Mouse (Mus musculus): ENCODE measurements around the gene Slc7a10.

Gene Slc7a10

DNA sequence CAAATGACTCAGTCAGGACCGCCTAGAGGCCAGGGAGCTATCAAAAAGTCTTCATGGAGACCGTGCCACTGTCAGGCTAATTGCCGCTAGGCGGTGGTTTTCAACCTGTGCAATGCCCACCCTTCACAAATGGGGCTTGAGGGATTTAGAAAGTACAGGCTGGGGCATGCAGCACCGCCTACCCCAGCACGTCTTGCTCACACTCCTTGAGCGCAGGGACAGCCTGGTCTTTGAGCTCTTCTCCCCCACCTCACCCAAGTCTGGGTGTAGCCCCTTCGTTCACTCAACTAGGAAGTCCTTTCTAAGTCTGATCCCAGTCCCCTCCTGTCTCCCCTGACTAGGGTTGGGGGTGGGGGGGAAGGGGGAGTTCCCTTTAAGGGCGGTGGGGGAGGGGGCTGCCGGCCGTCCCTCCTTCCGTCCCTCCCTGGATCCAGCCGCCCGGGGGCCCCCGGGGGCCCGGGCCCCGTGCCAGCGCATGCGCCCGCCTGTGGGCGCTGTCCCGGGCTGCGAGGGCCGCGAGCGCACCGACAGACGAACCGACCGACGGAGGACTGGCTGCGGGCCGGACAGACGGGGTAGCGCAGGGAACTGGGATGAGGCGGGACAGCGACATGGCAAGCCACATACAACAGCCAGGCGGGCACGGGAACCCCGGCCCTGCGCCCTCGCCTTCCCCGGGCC lies at the start of gene Slc7a10:
Slc7a10 (plus strand) TSS at position 497 of the 681 bp plus-strand sequence.
- CTCF ChIA-PET: interaction anchor here in 3 of 4 experiments (0.6 to 2.0 kb wide), 9 partner anchors 9 to 374 kb away, joined by 3 to 9 read pairs (median 4); no protein-coding TSS in a partner anchor
- POLR2A ChIA-PET: interaction anchor here in 2 of 4 experiments (0.6 to 1.0 kb wide), 5 partner anchors 16 to 360 kb away, joined by 3 to 6 read pairs (median 3); no protein-coding TSS in a partner anchor

DNA sequence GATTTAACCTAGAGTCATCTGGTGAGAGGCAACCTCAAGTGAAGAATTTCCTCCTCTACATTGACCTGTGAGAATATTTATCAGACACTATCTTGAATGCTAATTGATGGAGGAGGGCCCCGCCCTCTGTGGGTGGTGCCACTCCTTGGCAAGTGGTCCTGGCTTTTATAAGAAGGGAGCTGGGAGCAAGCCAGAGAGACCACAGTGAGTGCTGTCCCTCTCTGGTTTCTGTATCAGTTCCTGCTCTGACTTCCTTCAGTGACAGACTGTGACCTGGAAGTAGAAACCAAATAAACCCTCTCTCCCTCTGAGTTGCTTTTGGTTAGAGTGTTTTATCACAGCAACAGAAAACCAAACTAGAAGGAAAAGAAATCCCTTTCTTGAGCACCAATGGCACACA lies 48.7 kb upstream of the Slc7a10 start:
- ChIA-PET CTCF (interaction anchor here in 1 of 4 experiments (0.5 to 0.6 kb wide), 2 partner anchors 67 to 402 kb away, joined by 3 to 6 read pairs; no protein-coding TSS in a partner anchor), POLR2A (interaction anchor here in 1 of 4 experiments (0.7 kb wide), 1 partner anchor 13 kb away, joined by 3 read pairs; no protein-coding TSS in a partner anchor)

DNA sequence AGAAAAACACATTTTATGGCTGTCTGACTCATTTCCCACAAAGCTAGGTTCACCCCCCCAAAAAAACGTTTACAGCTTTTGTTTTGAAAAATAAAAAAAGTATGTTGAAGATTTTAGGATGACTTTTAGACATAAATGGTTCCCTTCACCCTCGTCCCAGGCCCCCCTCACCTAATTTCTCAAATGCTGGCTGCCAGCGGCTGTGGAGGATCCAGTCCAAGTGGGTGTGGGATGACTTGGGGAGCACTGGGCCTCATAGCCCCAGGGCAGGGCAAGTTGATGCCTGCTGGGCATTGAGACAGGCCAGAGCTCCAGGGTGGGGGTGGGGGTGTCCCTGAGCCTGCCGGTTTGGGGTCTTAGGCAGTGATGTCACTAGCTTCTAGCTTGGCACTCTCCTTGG lies 47.7 kb upstream of the Slc7a10 start:
- ChIA-PET POLR2A (no interaction called here), CTCF (interaction anchor here in 1 of 4 experiments (1.3 kb wide), 1 partner anchor 31 kb away, joined by 3 read pairs; no protein-coding TSS in a partner anchor)

DNA sequence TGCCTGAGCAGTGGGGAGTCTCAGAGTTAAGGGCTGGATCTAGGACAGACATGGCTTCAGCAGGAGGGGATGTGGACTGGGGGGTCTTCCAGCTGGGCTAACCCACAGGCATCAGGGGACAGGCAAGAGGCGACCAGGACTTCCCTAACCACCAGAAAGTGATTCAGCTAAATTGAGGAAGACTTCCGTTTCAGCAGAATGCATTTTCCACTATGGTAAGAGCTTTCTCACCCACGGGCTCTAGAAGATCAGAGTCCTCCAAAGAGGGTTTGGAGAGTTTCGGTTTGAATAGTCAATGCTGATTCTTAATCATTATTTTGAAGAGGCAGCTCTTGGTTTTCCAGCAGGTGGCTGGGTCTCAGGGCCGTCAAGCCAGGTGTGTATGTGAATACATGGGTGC lies 46.3 kb upstream of the Slc7a10 start:
- POLR2A ChIA-PET: interaction anchor here in 1 of 4 experiments (0.5 to 1.6 kb wide), 3 partner anchors 16 to 332 kb away, joined by 3 read pairs; no protein-coding TSS in a partner anchor
- CTCF ChIA-PET: interaction anchor here in 1 of 4 experiments (1.3 kb wide), 1 partner anchor 29 kb away, joined by 3 read pairs; no protein-coding TSS in a partner anchor

DNA sequence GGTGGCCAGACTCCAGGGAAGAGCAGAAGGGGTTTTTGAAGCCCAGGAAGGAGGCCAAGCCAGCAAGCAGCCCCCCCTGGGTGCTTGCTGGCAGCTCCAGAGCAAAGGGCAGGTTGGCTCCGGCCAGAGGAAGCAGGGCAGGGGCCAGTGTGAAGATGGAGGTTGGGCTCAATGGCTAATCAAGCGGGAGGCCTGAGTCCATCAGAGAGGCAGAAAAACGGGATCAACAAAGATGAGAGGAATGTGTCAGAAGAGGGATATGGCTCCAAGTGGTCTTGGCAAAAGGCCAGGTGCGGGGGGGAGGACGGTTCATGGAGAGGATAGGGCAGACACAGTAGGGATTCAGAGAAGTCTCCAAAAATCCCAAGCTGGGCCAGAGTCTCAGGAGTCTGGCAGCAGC lies 44.7 kb upstream of the Slc7a10 start:
- ChIA-PET POLR2A (no interaction called here), CTCF (interaction anchor here in 1 of 4 experiments (0.7 kb wide), 1 partner anchor 27 kb away, joined by 3 read pairs; no protein-coding TSS in a partner anchor)

DNA sequence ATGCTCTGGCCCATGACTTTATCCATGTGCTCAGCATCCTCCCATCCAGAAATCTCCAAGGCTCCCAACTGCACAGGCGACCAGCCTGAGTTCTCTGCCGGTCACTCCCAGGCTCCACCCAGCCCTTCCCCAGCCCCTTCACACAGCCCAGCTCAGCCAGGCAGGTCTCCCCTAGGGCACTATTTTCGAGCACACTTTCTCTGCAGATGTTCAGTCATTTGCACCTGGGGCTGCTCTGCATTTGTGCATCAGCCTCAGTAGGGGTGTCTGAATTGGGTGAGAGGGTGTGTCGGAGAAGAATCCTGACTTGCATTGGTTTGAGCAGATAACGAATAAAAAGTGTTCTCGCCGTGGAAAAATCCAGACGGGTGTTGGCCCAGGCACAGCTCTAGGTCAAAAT lies 43.7 kb upstream of the Slc7a10 start:
- ChIA-PET POLR2A (interaction anchor here in 1 of 4 experiments (0.6 kb wide), 1 partner anchor 9 kb away, joined by 5 read pairs; no protein-coding TSS in a partner anchor), CTCF (no interaction called here)

DNA sequence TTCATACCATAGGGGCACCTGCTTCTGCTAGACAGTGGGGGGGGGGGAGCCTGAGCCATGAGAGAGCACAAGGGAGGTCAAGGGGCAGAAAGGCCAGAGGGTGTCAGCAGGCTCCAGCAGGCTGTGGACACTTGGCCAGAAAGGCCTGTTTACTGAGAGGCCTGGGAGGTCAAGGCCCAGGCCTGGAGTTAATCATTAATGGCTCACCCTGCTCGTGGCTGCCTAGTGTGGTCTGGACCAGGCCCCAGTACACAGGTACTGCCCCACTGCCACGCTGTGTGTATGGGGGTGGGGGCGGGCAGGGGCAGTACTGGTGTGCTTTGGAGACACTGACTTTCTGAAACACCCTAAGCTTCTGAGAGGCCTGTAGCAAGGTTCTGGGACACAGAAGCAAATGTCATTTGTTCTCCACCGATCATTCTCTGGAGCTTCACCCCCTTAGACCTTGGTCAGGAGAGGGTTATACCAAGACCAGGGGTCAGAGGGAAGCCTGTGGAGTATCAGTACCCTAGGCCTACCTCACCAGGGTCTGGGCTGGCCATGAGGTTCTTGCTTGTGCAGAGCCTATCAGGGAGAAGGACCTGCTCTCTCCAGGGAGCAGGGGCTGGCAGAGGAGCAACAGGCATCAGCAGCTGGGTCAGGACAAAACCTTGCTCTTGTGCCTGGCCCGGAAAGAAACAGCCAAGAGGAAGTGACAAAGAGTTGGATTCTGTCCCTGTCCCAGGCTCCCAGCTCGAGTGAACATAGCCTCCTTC lies 42.1 kb upstream of the Slc7a10 start:
- ChIA-PET POLR2A (interaction anchor here in 1 of 4 experiments (1.0 kb wide), 1 partner anchor 20 kb away, joined by 3 read pairs; no protein-coding TSS in a partner anchor), CTCF (interaction anchor here in 2 of 4 experiments (0.6 to 1.2 kb wide), 2 partner anchors 28 to 170 kb away, joined by 4 to 8 read pairs; no protein-coding TSS in a partner anchor)

DNA sequence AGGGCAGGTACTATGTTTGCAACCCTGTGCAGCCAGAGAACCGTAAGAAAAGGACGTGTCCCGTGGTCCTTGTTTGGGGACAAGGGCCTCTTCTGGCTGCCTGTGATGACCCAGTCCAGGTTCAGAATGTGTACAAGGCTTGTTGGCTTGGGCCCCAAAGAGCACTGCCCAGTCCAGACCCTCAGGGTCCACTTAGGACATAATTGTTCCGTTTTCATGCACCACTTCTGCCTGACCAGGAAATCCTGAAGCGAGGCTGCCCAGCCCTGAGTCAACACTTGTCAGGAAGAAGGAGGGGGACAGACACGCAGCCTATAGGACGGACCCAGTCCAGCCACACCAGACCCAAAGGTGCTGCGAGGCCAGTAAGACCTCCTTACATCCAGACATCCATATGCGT lies 41.1 kb upstream of the Slc7a10 start:
- CTCF ChIA-PET: interaction anchor here in 2 of 4 experiments (0.6 kb wide), 2 partner anchors 169 to 542 kb away, joined by 3 to 8 read pairs; no protein-coding TSS in a partner anchor

DNA sequence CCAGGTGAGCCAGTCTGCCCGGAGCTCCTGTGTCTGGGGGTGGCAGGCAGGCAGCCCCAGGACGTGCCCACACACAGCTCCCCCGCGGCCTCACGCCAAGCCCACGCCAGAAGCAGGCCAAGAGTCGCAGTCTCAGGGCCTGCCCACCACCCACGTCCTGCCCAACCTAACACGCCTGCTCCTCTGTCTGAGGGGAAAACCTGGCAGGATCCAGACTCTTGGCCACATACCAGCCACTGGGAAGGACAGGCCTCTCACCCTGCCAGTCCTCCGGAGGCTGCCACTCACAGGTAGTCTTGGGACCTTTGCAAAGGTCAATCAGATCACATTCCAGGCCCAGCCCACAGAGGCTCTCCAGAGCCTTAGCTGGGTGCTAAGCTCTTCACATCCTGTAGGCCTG lies 39.9 kb upstream of the Slc7a10 start:
- CTCF ChIA-PET: interaction anchor here in 1 of 4 experiments (0.7 kb wide), 1 partner anchor 23 kb away, joined by 4 read pairs; no protein-coding TSS in a partner anchor

More for the DNA sequence above, 41.1 kb upstream of the Slc7a10 start:
- POLR2A ChIA-PET: interaction anchor here in 2 of 4 experiments (1.0 to 1.8 kb wide), 2 partner anchors 24 to 60 kb away, joined by 3 to 4 read pairs; no protein-coding TSS in a partner anchor

DNA sequence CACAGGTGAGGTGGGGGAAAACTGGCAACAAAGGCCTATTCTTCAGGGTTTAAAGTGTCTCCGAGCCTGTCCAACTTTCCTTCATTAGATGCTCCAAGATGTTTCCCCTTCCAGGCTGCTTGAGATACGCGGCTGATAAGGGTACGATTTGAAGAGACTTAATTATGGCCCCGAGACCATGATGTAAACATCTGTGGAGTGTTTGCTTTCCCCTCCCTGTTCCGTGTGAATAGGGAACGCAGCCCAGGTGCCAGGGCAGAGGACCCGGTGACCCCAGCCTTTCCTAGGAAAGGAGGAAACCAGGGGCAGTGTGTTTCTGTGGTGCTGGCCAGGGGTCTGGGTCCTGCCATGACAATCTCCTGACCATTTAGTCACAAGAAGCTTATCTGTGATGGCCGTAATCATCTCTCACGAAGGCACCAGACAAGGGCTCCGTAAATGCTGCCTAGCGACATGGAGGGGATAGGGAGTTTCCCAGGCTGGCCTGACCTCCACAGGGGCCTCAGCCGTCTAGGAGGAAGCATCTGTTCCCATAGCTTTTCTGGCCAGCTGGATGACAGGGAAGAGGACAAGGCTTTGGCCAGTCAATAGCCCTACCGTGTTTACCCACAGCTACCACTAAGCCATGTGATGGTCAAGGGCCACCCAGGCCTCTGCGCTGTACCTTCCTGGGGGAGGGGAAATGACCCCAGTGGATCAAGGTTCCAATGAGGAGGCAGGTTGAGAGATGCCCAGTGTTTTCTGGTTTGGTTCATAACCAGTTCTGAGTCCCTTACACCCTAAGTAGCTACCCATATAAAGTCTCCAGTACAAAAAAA lies 36.4 kb upstream of the Slc7a10 start:
- CTCF ChIA-PET: no interaction called here
- POLR2A ChIA-PET: no interaction called here

More for the DNA sequence above, 39.9 kb upstream of the Slc7a10 start:
- POLR2A ChIA-PET: interaction anchor here in 3 of 4 experiments (0.5 to 1.8 kb wide), 8 partner anchors 11 to 253 kb away, joined by 3 to 5 read pairs (median 3); no protein-coding TSS in a partner anchor

DNA sequence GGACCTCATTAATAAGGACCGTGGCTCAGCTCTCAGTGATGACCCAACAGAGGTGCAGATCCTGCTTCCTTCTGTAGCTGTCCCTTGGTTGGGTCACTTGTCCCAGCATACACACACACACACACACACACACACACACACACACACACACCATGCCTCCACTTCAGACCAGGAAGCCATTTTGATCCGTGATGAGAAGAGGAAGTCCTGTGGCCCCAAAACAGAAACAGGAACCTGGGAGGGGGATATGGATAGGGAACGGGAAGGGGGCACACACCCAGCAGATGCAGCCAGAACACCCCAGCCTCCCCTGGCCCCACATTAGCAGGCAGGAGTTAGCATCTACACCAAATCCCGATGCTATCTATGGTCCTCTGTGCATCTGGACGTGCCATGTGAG lies 35.3 kb upstream of the Slc7a10 start:
- CTCF ChIA-PET: interaction anchor here in 3 of 4 experiments (0.6 to 0.7 kb wide), 3 partner anchors 21 to 553 kb away, joined by 3 read pairs; no protein-coding TSS in a partner anchor
- POLR2A ChIA-PET: interaction anchor here in 1 of 4 experiments (1.2 kb wide), 1 partner anchor 28 kb away, joined by 3 read pairs; no protein-coding TSS in a partner anchor

DNA sequence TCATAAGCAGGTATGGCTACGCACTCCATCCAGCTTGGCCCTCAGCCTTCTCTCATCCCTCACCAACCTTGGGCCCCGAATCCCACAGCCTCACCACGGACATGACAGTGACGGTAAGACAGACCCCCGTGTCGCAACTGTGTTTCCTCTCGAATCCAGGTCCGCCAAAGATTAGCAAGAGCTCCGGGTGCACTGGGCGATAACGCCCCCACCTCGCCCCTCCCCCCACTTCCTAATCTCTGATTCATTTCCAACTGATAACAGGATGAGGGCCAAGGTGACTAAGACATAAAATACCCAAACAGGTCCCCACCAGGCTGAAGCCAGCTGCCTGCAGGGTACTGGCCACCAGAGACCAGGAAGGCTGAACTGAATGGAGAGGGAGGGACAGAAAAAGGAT lies 31.7 kb upstream of the Slc7a10 start:
- ChIA-PET CTCF (interaction anchor here in 2 of 4 experiments (0.7 kb wide), 2 partner anchors 17 to 54 kb away, joined by 3 read pairs; no protein-coding TSS in a partner anchor), POLR2A (no interaction called here)

DNA sequence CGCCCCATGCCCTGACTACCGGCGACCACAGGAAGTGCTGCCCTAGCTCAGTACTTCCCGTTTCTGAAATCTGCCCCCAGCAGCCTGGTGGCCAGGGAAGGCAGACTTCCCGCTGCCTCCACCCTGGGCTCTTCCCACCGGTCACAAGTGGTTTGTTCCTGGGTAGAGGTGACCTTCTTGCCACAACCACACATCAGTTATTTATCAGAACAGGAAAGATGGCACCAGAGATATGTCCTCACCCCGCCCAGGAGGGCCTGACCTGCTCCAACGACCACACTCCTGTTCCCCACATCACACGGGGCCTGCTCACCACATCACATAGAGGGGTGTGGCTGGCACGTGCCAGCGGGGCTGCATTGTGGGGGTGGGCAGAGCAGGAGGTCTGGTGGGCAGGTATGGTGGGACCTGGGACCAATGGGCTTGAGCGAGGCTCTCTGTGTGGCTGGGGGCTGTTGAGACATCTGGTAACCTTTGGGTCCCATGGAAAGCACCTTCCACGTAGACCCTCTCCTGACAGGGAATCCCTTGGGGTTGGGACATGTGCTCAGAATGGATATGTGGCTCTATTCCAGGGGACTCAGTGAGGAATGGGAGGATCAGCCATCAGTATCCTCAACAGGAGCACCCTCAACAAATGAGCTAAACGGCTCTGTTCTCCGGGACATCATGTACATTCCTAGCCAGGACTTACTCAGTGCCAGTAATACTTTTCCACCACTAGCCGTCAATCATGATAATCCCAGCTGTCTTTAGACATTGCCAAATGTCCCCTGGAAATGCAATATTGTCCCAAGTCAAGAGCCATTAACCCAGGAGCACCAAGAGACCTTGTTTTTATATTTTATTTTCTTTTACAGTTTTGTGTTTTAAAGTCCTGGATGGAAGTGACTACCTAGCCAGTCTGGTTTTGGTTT lies 29.4 kb upstream of the Slc7a10 start:
- POLR2A ChIA-PET: interaction anchor here in 1 of 4 experiments (0.9 to 1.3 kb wide), 2 partner anchors 13 to 36 kb away, joined by 3 to 4 read pairs; no protein-coding TSS in a partner anchor
- CTCF ChIA-PET: no interaction called here

DNA sequence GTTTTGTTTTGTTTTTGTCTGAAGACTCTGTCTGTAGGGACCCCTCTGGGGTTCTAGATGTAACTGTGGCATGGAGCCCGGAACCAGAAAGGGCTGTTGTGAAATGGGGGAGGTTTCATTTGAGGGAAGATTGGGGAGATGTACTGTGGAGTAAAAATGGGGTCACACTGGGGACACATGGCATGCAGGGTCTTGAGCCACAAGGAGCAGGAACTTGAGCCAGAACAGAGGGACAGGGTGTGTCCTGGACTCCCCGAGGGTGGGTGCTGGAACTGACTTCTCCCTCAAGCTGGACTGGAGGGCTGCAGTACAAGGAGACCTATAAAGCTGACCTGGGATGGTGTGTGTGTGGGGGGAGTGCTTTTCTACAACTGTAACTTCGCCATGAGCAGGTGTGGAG lies 28.7 kb upstream of the Slc7a10 start:
- ChIA-PET POLR2A (no interaction called here), CTCF (no interaction called here)

DNA sequence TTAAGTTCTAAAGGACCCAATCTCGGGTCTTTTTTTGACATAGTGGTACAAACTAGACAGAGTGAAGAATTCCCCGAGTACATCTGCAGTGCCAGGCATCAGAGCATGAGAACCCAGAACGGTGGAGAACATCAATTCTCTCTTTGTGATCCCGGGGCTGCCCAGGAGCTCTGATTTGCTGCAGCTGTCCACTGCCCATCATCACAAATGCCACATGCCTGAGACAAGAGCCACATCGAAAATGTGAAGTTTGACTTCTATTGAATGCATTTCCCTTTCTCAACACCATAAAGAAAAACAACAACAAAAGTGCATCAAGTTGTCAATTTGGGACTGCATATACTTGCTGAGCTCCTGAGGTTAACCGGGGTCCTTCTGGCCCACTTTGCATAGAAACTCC lies 23.7 kb upstream of the Slc7a10 start:
- POLR2A ChIA-PET: interaction anchor here in 1 of 4 experiments (0.8 kb wide), 1 partner anchor 143 kb away, joined by 3 read pairs; no protein-coding TSS in a partner anchor
- CTCF ChIA-PET: interaction anchor here in 1 of 4 experiments (1.1 kb wide), 1 partner anchor 9 kb away, joined by 3 read pairs; no protein-coding TSS in a partner anchor

DNA sequence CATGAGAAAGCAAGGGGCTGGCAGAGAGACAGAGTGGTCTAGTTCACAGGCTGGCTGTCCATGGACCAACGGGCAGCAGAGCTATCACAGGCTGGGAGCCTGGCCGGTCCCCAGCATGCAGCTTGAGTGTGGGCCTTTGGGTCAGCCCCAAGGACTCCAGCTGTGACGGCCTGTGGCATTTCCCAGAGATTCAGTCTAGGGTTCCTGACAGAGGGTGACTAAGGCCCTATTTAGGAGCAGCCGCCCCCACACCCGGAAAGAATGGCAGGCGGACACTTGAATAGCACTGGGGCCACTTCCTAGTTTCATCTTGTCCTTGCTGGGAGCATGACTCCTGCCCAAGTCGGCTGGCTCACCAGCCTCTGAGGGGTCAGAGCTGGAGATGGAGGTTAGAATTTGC lies 22.6 kb upstream of the Slc7a10 start:
- POLR2A ChIA-PET: interaction anchor here in 1 of 4 experiments (0.6 kb wide), 1 partner anchor 429 kb away, joined by 3 read pairs; no protein-coding TSS in a partner anchor
- CTCF ChIA-PET: interaction anchor here in 3 of 4 experiments (0.5 to 1.1 kb wide), 7 partner anchors 8 to 325 kb away, joined by 3 to 4 read pairs (median 3); no protein-coding TSS in a partner anchor

DNA sequence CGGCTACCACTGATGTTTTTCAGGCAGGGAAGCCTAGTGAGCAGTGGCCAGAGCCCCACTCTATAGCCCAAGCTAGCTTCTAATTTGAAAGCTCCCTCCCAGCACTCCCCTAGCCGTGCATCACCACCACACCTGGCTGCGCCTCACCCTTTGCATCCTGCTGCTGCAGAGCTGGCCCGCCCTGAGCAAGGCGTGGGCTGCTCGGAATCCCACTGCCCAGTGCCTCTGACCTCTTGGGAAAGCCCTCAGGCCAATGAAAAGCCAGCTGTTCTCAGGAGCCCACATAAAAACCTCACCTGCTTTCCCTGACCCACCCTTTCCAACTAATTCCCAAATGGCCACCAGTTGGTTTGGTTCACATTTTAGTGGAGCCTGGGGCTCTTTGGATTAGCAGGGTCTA lies 22.1 kb upstream of the Slc7a10 start:
- ChIA-PET POLR2A (interaction anchor here in 2 of 4 experiments (0.6 to 0.9 kb wide), 2 partner anchors 18 to 429 kb away, joined by 3 read pairs; no protein-coding TSS in a partner anchor), CTCF (interaction anchor here in 2 of 4 experiments (0.5 to 1.1 kb wide), 5 partner anchors 12 to 138 kb away, joined by 3 to 4 read pairs (median 3); no protein-coding TSS in a partner anchor)
